Mouse (Mus musculus): ENCODE results near the gene Acat2.

DNA sequence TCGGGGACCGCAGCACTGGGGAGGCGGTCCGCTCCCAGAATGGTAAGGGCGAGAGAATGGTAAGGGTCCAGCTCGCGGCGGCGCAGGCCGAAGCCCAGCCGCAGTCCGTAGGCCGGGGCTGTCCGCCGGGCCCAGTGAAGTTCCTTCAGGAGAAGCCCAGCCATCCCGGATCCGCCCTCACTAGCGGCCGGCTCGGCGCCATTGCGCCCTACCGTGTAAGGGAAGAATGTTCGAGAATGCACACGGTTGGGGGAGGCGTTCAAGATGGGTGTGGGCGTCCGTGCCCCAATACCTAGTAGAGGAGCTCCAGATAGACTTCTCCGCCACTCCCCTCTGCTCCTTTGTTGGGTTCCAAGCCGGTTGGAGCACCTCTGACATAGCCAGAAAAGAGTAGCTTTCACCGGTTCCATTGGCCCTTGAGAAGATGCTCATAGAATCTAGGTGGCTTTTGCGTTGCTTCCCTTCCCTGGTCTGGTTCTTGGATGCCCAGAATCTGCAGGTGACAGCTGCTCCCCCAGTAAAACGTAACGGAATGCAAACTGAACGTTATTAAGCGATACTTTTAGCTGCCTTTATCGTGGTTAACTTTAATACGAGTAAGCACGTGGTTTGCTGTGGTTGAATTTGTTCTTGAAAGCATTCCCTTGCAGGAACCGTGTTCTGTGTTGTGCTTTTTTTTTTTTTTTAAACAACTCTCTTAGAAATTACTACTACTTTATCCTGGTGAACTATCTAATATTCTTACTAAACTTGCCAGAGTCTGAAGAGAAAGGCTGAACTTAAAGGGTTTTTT lies 43.8 kb downstream of the Acat2 start:
- TF ChIP-seq CTCF (IDR thresholded peaks at IDR 0.05; ENCODE audit: borderline replicate concordance, extremely low read depth, insufficient read depth, insufficient read length) (no peak), POLR2A (IDR thresholded peaks at IDR 0.05; ENCODE audit: borderline replicate concordance, extremely low read depth, insufficient read depth, insufficient read length, poor library complexity, severe bottlenecking) (no peak)
